Mouse (Mus musculus): Measurements from ENCODE around the gene Tas2r137. TPM values are rescaled to one million over a fixed set of nuclear protein-coding genes. Genes with fewer than 3 reads are reported as not detected.

The Tas2r137 gene
- total RNA-seq (2014; fragmentation: Nextera tagmentation) (0.88 TPM in 1 of 2 replicates, not detected in the other), total RNA-seq (2017) (1.7 TPM in 1 of 2 replicates, not detected in the other)

- no peak for ATAC-seq (replicated peaks; ENCODE audit: poor library complexity, severe bottlenecking)
Observed at GRCm38 (mm10) chr6:40490933-40491332, at the start of gene Tas2r137. Tas2r137 (plus strand) TSS chr6:40491233.

DNA sequence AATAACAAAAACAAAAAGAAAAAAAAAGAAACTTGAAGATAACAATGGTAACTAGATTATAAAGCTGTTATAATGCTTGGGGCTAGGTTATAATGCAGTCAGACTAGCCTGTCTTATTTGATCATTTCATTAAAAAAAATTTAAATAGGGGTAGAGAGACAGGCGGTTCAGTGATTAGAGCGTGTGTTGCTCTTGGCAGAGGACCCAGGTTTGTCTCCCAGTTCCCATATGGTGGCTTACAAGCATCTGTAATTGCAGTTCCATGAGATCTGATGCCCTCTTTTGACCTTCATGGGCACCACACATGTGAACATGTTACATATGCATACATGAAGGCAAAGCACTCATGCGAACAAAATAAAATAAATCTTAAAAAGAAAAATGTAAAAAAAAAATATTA, 49.8 kb upstream of the Tas2r137 start:
- no peak for ATAC-seq (replicated peaks; ENCODE audit: poor library complexity, severe bottlenecking)

GRCm38 (mm10) chr6:40441755-40442154, 49.3 kb upstream of the Tas2r137 start:
- no peak for ATAC-seq (replicated peaks; ENCODE audit: poor library complexity, severe bottlenecking)

GRCm38 (mm10) chr6:40443281-40443928, 47.6 kb upstream of the Tas2r137 start:
- peak; percentile 33 for ATAC-seq (replicated peaks; ENCODE audit: poor library complexity, severe bottlenecking)

DNA sequence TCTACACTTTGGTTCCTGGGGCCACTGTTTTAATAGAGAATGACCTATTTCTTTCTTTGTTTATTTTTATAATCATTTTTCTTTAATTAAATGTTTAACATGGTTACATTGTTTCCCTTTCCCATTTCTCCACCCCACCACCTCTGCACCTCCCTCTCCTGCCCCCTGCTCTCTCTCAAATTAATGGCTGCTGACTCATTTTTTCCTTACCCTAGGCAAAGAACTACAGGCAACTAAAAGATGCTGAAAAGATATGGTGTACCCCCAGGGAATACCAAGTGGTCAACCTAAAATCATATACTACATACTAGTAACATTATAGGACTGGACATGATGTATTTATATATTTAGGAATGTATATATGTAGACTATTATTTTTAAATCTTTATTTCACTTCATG, 42.4 kb upstream of the Tas2r137 start:
- no peak for ATAC-seq (replicated peaks; ENCODE audit: poor library complexity, severe bottlenecking)

- ATAC-seq (replicated peaks; ENCODE audit: poor library complexity, severe bottlenecking), result peak; percentile 65
Observed at GRCm38 (mm10) chr6:40454436-40455041, 36.5 kb upstream of the Tas2r137 start.

DNA sequence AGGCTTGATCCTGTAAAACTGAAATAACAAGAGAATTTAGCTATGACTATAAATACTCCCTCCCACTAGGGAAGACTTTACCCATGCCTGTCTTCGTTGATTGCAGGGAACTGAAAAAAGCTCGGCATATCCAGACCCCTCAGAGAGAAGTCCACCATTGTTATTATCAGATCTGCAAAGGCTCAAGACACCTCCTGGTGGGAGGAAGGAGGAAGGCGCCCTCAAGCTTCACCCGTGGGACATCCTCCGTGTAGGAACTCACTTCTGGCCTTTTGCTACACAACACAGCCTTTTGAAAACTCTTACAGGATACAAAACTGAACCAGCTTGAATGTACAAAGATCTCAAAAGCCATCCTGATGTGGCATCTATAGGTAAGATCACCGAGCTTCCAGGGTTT, 25.3 kb upstream of the Tas2r137 start:
- peak; percentile 92 for ATAC-seq (replicated peaks; ENCODE audit: poor library complexity, severe bottlenecking)

DNA sequence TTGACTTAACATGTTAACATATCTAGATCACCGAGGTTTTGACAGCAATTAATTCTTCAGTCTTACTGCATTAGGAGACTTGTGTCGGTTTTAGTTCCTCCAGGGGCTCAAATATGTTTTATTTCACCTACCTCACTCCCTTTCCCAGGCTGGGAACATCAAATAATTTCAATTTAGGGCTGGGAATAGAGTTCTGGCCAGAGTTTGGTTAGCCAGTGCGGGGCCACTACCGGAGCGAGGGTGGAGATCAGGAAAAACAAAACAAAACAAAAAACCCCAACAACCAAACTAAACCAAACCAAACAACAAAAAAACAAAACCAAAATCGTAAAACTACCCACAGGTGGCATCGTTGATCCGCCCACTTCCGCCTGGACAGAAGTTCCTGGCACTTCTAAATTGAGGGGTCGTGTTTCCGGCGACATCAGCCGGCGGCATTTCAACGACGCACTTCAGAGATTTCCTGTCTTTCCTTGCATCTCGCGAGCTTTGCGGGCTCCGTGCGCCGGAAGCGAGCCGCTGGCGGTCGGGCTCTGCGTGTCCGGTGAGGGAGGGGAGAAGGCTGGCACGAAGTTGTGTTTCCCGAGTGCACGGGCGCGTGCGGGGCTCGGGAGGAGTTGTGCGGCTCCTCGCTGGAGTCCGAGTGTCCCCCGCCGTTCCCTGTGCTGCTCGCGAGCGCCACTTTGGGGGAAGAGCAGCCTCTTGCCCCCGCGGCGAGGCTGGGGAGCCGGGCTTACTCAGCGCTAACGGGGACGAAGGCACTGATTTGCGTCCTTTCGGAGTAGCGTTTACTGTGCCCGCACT, 19.9 kb upstream of the Tas2r137 start, which contains the start of gene Ssbp1:
Ssbp1 (plus strand) TSS at position 437 of the 804 bp plus-strand sequence.
- peak; percentile 97 for ATAC-seq (replicated peaks; ENCODE audit: poor library complexity, severe bottlenecking)

DNA sequence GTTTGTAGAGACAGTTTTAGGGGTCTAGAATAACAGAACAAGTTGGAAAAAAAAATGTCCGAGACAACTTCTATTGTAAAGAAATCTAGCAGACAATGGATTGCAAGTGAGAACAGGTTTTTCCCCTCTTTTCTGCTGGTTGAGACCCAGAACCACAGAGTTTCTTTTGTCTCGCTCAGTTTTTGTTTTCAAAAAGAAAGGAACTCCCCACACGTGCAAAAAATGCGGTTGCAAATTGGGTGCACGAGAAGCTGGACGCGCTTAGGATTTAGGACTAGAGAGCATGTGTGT, 19.4 kb upstream of the Tas2r137 start:
- ATAC-seq (replicated peaks; ENCODE audit: poor library complexity, severe bottlenecking), result no peak

DNA sequence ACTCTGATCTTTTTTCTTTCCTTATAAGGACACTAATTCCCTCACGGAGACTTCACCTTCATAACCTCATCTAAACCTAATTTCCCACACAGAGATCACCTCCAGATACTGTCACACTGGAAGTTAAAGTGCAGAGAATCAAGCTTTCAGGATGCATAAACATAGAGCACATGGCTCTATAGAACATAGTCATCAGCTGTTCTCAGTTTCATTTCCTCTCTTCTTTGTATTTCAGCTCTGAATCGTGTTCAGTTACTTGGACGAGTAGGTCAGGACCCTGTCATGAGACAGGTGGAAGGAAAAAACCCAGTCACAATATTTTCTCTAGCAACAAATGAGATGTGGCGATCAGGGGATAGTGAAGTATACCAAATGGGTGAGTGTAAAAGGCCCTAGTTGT, 14.9 kb upstream of the Tas2r137 start:
- 0 out of 2 replicates have a peak, but pooled peaks have one; percentile 20 for ATAC-seq (replicated peaks; ENCODE audit: poor library complexity, severe bottlenecking)

DNA sequence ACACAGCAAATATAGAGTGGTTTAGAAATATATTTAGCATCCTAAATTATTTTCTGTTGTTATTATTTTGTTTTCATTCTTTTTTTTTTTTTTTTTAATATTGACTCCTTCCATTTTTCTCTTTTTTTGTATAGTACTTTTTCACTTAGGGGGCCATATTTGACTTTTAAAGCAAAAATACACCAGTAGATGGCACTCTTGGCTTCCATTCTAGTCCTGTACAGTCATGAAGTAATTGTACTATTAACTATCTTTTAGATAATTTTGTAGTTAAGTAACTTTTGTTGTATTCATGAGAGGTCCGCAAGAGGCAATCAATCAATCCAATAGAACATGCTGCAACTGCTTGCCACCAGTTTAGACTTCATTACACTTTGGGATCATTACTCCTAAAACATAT, 11.3 kb upstream of the Tas2r137 start:
- ATAC-seq (replicated peaks; ENCODE audit: poor library complexity, severe bottlenecking), result peak; percentile 66

- ATAC-seq (replicated peaks; ENCODE audit: poor library complexity, severe bottlenecking), result no peak
Observed at GRCm38 (mm10) chr6:40482318-40482717, 8.7 kb upstream of the Tas2r137 start.

- ATAC-seq (replicated peaks; ENCODE audit: poor library complexity, severe bottlenecking), result no peak
Observed at GRCm38 (mm10) chr6:40493229-40493628, 2.2 kb downstream of the Tas2r137 start, which contains the start of gene Tas2r108. Tas2r108 (plus strand) TSS chr6:40493529.

- ATAC-seq (replicated peaks; ENCODE audit: poor library complexity, severe bottlenecking), result no peak
Observed at GRCm38 (mm10) chr6:40519408-40519807, 28.4 kb downstream of the Tas2r137 start, which contains the start of gene Prss37. Prss37 (minus strand) TSS chr6:40519508.

Other genes with a start within 250 kb of the Tas2r137 start
- gene Agk, start 166.1 kb upstream of the Tas2r137 start, total RNA-seq (2014; fragmentation: Nextera tagmentation), result 23.5 and 24.3 TPM in 2 replicates
- 33.6 and 34.0 TPM in 2 replicates for gene Agk, start 166.1 kb upstream of the Tas2r137 start, total RNA-seq (2017)
- 5.3 and 10.0 TPM in 2 replicates for gene E330009J07Rik, start 55.1 kb upstream of the Tas2r137 start, total RNA-seq (2014; fragmentation: Nextera tagmentation)
- gene E330009J07Rik, start 55.1 kb upstream of the Tas2r137 start, total RNA-seq (2017), result 9.8 and 10.0 TPM in 2 replicates
- not detected in 2 replicates for gene Wee2, start 52.1 kb upstream of the Tas2r137 start, total RNA-seq (2014; fragmentation: Nextera tagmentation)
- gene Wee2, start 52.1 kb upstream of the Tas2r137 start, total RNA-seq (2017), result not detected in 2 replicates
- gene Ssbp1, start 19.9 kb upstream of the Tas2r137 start, total RNA-seq (2014; fragmentation: Nextera tagmentation), result 197 and 221 TPM in 2 replicates
- 146 and 170 TPM in 2 replicates for gene Ssbp1, start 19.9 kb upstream of the Tas2r137 start, total RNA-seq (2017)
- not detected in 2 replicates for gene Tas2r108, start 2.3 kb downstream of the Tas2r137 start, total RNA-seq (2014; fragmentation: Nextera tagmentation)
- gene Tas2r108, start 2.3 kb downstream of the Tas2r137 start, total RNA-seq (2017), result not detected in 2 replicates
- gene Prss37, start 28.3 kb downstream of the Tas2r137 start, total RNA-seq (2014; fragmentation: Nextera tagmentation), result not detected in 2 replicates
- not detected in 2 replicates for gene Prss37, start 28.3 kb downstream of the Tas2r137 start, total RNA-seq (2017)
- not detected in 2 replicates for gene Olfr461, start 63.8 kb downstream of the Tas2r137 start, total RNA-seq (2014; fragmentation: Nextera tagmentation)
- gene Olfr461, start 63.8 kb downstream of the Tas2r137 start, total RNA-seq (2017), result not detected in 2 replicates
- gene Olfr460, start 78.3 kb downstream of the Tas2r137 start, total RNA-seq (2014; fragmentation: Nextera tagmentation), result not detected in 2 replicates
- 0.21 TPM in 1 of 2 replicates, not detected in the other for gene Olfr460, start 78.3 kb downstream of the Tas2r137 start, total RNA-seq (2017)
- 59.5 and 89.0 TPM in 2 replicates for gene Clec5a, start 94.6 kb downstream of the Tas2r137 start, total RNA-seq (2014; fragmentation: Nextera tagmentation)
- gene Clec5a, start 94.6 kb downstream of the Tas2r137 start, total RNA-seq (2017), result 90.0 and 126 TPM in 2 replicates
- gene Tas2r138, start 122.1 kb downstream of the Tas2r137 start, total RNA-seq (2014; fragmentation: Nextera tagmentation), result not detected in 2 replicates
- gene Tas2r138, start 122.1 kb downstream of the Tas2r137 start, total RNA-seq (2017), result not detected in 2 replicates
- 18.1 and 21.7 TPM in 2 replicates for gene Mgam, start 137.6 kb downstream of the Tas2r137 start, total RNA-seq (2014; fragmentation: Nextera tagmentation)
- 63.1 and 63.3 TPM in 2 replicates for gene Mgam, start 137.6 kb downstream of the Tas2r137 start, total RNA-seq (2017)

Measured in granulocyte monocyte progenitor cell, adult 5-6 weeks (primary cell).